In genomic region chr1:193847922-193848321, GRCm38 (mm10) we compare ENCODE assay signal across 19 mouse cellular contexts.
A peak's percentile ranks its signal among the peaks of the same experiment; 100 is the strongest.
DNase-seq lines count a peak whose midpoint lies in the region; ATAC-seq lines count a peak whose summit lies in the region.
"Had no signal": no experiment of that assay in that cellular context is flagged by ENCODE, and none has a peak within 500 bp of the region (broad histone marks: within the 10 kb centered on the region; RNA-seq: fewer than 3 reads in every experiment).

No protein-coding gene starts in this region.

- no peak for ATAC-seq in forebrain, embryonic 14.5 days
- ATAC-seq in forebrain, embryonic 12.5 days (ENCODE audit: low FRiP score) = no peak
- no peak for ATAC-seq in hindbrain, embryonic 16.5 days
- ATAC-seq: forebrain, embryonic 15.5 days; intestine, embryonic 15.5 days had no signal

- WGBS in forebrain, embryonic 14.5 days = 49% methylated on average over 5 of the region's 5 CpGs
- 61% methylated on average over 5 of the region's 5 CpGs for WGBS in forebrain, embryonic 12.5 days
- WGBS in hindbrain, embryonic 16.5 days = 30% methylated on average over 5 of the region's 5 CpGs

- H3K36me3 ChIP-seq in forebrain, embryonic 14.5 days (ENCODE audit: control insufficient read depth, insufficient read depth, low read length) = no peaks in the 10 kb centered on the region
- no peaks in the 10 kb centered on the region for H3K36me3 ChIP-seq in forebrain, embryonic 12.5 days (replicated peaks)
- H3K36me3 ChIP-seq in hindbrain, embryonic 16.5 days (ENCODE audit: control insufficient read depth, insufficient read depth, low read length) = no peaks in the 10 kb centered on the region
- H3K36me3 ChIP-seq: forebrain, embryonic 15.5 days; heart, embryonic 10.5 days; hindbrain, embryonic 13.5 days; intestine, embryonic 15.5 days had no signal

- no peak overlapping the region for H3K27ac ChIP-seq in forebrain, embryonic 14.5 days (ENCODE audit: low read depth, low read length)
- no peak overlapping the region for H3K27ac ChIP-seq in forebrain, embryonic 12.5 days
- H3K27ac ChIP-seq in hindbrain, embryonic 16.5 days (ENCODE audit: low read depth, low read length) = no peak overlapping the region
- H3K27ac ChIP-seq: forebrain, embryonic 15.5 days; heart, embryonic 10.5 days; hindbrain, embryonic 13.5 days; intestine, embryonic 15.5 days had no signal

- peak; percentile 15 for DNase-seq in forebrain, embryonic 14.5 days (ENCODE audit: low spot score)
- peak; percentile 18 for DNase-seq in left cerebral cortex, adult 11 months (ENCODE audit: low spot score)
- DNase-seq in left cerebral cortex, postnatal 10 days (ENCODE audit: extremely low spot score in 1 of 2, low spot score in 2 of 2) = no peak
- DNase-seq in frontal cortex, adult 2 months (ENCODE audit: extremely low spot score in 1 of 2, low spot score in 1 of 2) = peak; percentile 11 to 55
- peak; percentile 34 to 66 for DNase-seq in left cerebral cortex, postnatal 25 days (ENCODE audit: low spot score in 2 of 2)
- DNase-seq in spleen, postnatal 36 days (ENCODE audit: low spot score in 2 of 2) = no peak
- DNase-seq: cerebellum, postnatal 14 days; embryo, embryonic 11 days; gastrocnemius, postnatal 25 days; heart, postnatal 10 days; kidney, postnatal 4 days; lung, adult 18-20 months; lung, postnatal 36 days had no signal

- H3K27me3 ChIP-seq in forebrain, embryonic 14.5 days (replicated peaks; ENCODE audit: control insufficient read depth, insufficient read depth, low read length) = no peaks in the 10 kb centered on the region
- no peaks in the 10 kb centered on the region for H3K27me3 ChIP-seq in forebrain, embryonic 12.5 days
- H3K27me3 ChIP-seq in hindbrain, embryonic 16.5 days (replicated peaks; ENCODE audit: control insufficient read depth, insufficient read depth, low read length) = no peaks in the 10 kb centered on the region
- H3K27me3 ChIP-seq: forebrain, embryonic 15.5 days; hindbrain, embryonic 13.5 days; intestine, embryonic 15.5 days had no signal

- no peak overlapping the region for H3K4me2 ChIP-seq in forebrain, embryonic 14.5 days (ENCODE audit: low read length)
- no peak overlapping the region for H3K4me2 ChIP-seq in forebrain, embryonic 12.5 days
- H3K4me2 ChIP-seq in hindbrain, embryonic 16.5 days (ENCODE audit: low read length) = no peak overlapping the region
- H3K4me2 ChIP-seq: forebrain, embryonic 15.5 days; hindbrain, embryonic 13.5 days; intestine, embryonic 15.5 days had no signal

- no peak overlapping the region for H3K9ac ChIP-seq in forebrain, embryonic 14.5 days (ENCODE audit: low read length)
- no peak overlapping the region for H3K9ac ChIP-seq in forebrain, embryonic 12.5 days
- no peak overlapping the region for H3K9ac ChIP-seq in hindbrain, embryonic 16.5 days (ENCODE audit: low read depth, low read length)
- H3K9ac ChIP-seq: forebrain, embryonic 15.5 days; hindbrain, embryonic 13.5 days; intestine, embryonic 15.5 days had no signal

- H3K9me3 ChIP-seq in forebrain, embryonic 14.5 days (replicated peaks; ENCODE audit: control insufficient read depth, low read length) = no peaks in the 10 kb centered on the region
- no peaks in the 10 kb centered on the region for H3K9me3 ChIP-seq in forebrain, embryonic 12.5 days
- no peaks in the 10 kb centered on the region for H3K9me3 ChIP-seq in hindbrain, embryonic 16.5 days (ENCODE audit: control insufficient read depth, low read length)
- H3K9me3 ChIP-seq: forebrain, embryonic 15.5 days; heart, embryonic 10.5 days; hindbrain, embryonic 13.5 days; intestine, embryonic 15.5 days had no signal

- peaks cover 4% of the 10 kb centered on the region; the same call in 1 of the 2 replicates for H3K4me1 ChIP-seq in forebrain, embryonic 14.5 days (ENCODE audit: control insufficient read depth, insufficient read depth, low read length)
- 0 out of 2 replicates have a peak, but pooled peaks cover 3% of the 10 kb centered on the region for H3K4me1 ChIP-seq in forebrain, embryonic 12.5 days
- no peaks in the 10 kb centered on the region for H3K4me1 ChIP-seq in hindbrain, embryonic 16.5 days (ENCODE audit: control insufficient read depth, insufficient read depth, low read depth, low read length)
- H3K4me1 ChIP-seq: heart, embryonic 10.5 days; intestine, embryonic 15.5 days had no signal

- intact Hi-C loops in left cerebral cortex, postnatal 10 days (cut with DNase I) = no loop called here
- intact Hi-C loops in left cerebral cortex, postnatal 25 days (cut with DNase I) = loop anchor here (2.0 to 5.0 kb wide), 3 partner anchors 99 to 261 kb away; no protein-coding TSS in a partner anchor

- no peak overlapping the region for H3K4me3 ChIP-seq in forebrain, embryonic 14.5 days (ENCODE audit: low read depth, low read length)
- no peak overlapping the region for H3K4me3 ChIP-seq in forebrain, embryonic 12.5 days (replicated peaks)
- no peak overlapping the region for H3K4me3 ChIP-seq in hindbrain, embryonic 16.5 days (ENCODE audit: low read length)
- H3K4me3 ChIP-seq: forebrain, embryonic 15.5 days; heart, embryonic 10.5 days; hindbrain, embryonic 13.5 days; intestine, embryonic 15.5 days had no signal

Comparison
In these comparisons a context has a peak if more than half of its experiments do, and no peak if none do; other contexts are left out.
1. DNase-seq: peak in forebrain, embryonic 14.5 days (single experiment), left cerebral cortex, adult 11 months (single experiment), frontal cortex, adult 2 months (2 of 2) and left cerebral cortex, postnatal 25 days (2 of 2); none in left cerebral cortex, postnatal 10 days (0 of 2) and spleen, postnatal 36 days (0 of 2).